Mouse (Mus musculus) neural tube, embryonic 11.5 days (tissue): ENCODE data around the gene Fndc5. TPM values are rescaled to one million over a fixed set of nuclear protein-coding genes. Genes with fewer than 3 reads are reported as not detected.
A peak's percentile ranks its signal among the peaks of the same experiment; 100 is the strongest.

ENCODE experiments used
- ATAC-seq: fragments of 200-750 bp; cut with Nextera tagmentation; 2 replicates; pipeline ENCODE4 v1.8.0; 2017; ENCODE audit warnings: moderate number of reproducible peaks, mild to moderate bottlenecking, moderate TSS enrichment, moderate library complexity; ENCODE audit not compliant: insufficient read depth, low FRiP score, low TSS enrichment
- DNase-seq: peaks from one replicate; pipeline ENCODE4 v3.0.0-alpha.2; 2015; ENCODE audit warnings: low spot score
- H3K27ac ChIP-seq: fragments of 300-500 bp; sonication (generic); 2 replicates; pipeline ENCODE4 v1.5.1; 2014; ENCODE audit warnings: low read depth, mild to moderate bottlenecking, low read length
- H3K27me3 ChIP-seq: fragments of 300-500 bp; sonication (generic); 2 replicates; pipeline ENCODE4 v1.6.1; 2014; ENCODE audit warnings: mild to moderate bottlenecking, low read length, mixed read lengths; ENCODE audit not compliant: control insufficient read depth, insufficient read depth
- H3K36me3 ChIP-seq: fragments of 300-500 bp; sonication (generic); 2 replicates; pipeline ENCODE4 v1.6.1; 2014; ENCODE audit warnings: mild to moderate bottlenecking, low read length, moderate library complexity, mixed read lengths; ENCODE audit not compliant: control insufficient read depth, insufficient read depth
- H3K4me1 ChIP-seq: fragments of 300-500 bp; sonication (generic); 2 replicates; pipeline ENCODE4 v1.6.1; 2014; ENCODE audit warnings: low read length, mixed read lengths; ENCODE audit not compliant: control insufficient read depth, insufficient read depth
- H3K4me2 ChIP-seq: fragments of 300-500 bp; sonication (generic); 2 replicates; pipeline ENCODE4 v1.6.1; 2014; ENCODE audit warnings: low read depth, mild to moderate bottlenecking, moderate library complexity
- H3K4me3 ChIP-seq: fragments of 300-500 bp; sonication (generic); 2 replicates; pipeline ENCODE4 v1.5.1; 2014; ENCODE audit warnings: low read depth, low read length
- H3K9ac ChIP-seq: fragments of 300-500 bp; sonication (generic); 2 replicates; pipeline ENCODE4 v1.6.1; 2014; ENCODE audit warnings: mild to moderate bottlenecking, low read length
- H3K9me3 ChIP-seq: fragments of 300-500 bp; sonication (generic); 2 replicates; pipeline ENCODE4 v1.6.1; 2016; ENCODE audit warnings: low read length; ENCODE audit not compliant: control insufficient read depth
- WGBS: fragments of 180-500 bp; shearing (Covaris S2); extraction: QIAGEN DNeasy Blood & Tissue Kit; methylation state at CpG from one replicate; pipeline ENCODE4 v1.1.7; 2014; 5-methylcytosine and 5-hydroxymethylcytosine counted together
- polyA plus RNA-seq: library from polyadenylated mRNA; unstranded; fragments of >200 nt; fragmentation: Nextera tagmentation; extraction: Ambion mirVana; gene quantifications from 2 replicates; pipeline ENCODE4 v1.2.1, GENCODE M21; 2014

Fndc5 gene
- polyA plus RNA-seq, 1 experiment from 2014 or later: 26.2 TPM

DNA sequence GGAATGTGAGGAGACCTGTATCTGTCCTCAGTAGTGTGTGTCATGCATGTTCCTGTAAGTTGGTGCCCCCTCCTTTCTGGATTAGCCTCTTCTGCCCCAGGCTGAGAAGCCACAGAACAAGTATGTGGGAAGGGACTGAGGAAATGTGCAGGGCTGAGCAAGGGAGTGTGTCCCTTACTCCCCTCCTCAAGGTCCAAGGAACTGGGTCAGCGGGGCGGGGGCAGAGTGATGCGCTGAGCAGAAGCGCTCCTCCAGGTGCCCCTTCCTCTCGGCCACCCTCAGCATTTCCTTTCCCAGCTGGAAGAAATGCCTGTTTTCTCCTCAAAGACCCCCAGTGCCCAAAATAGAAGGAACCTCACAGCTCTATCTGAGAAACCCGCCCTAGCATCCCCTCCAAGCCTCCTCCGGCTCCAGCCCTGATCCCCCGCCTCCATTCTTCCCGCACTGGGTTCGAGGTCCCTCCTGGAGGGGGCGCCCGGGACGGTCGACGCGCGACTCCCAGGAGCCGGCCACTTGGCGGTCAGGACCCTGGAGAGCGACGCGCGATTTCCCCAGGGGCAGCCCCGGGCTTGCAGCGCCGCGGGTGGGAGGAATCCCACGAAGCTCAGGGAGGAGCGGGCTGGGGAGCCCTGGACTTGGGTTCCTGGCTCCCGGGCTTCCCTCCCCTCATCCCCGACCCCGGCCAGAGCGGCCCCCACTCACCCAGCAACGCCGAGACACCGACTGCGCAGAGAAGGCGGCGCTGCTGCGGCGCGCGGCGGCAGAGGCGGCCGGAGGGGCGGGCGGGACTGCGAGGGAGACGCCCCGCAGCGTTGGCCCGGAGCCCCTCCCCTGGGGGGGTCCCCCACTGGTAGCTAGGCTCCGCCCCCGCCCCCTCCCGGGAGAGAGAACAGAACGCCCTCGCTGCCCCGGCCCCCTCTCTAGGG is 16.0 kb upstream of the Fndc5 start:
- peak; percentile 51; the same call in 1 of the 2 replicates for ATAC-seq
- WGBS: under 1% methylated on average over 37 of the region's 59 CpGs
- no peak overlapping the region for H3K27ac ChIP-seq
- peak overlapping the region; percentile 87 for H3K4me2 ChIP-seq
- peak overlapping the region; percentile 42 for H3K4me3 ChIP-seq
- H3K9me3 ChIP-seq: no peaks in the 10 kb centered on the region
- DNase-seq: peak; percentile 78
- peaks cover 15% of the 10 kb centered on the region for H3K4me1 ChIP-seq
- peaks cover 34% of the 10 kb centered on the region for H3K27me3 ChIP-seq
- H3K36me3 ChIP-seq: no peaks in the 10 kb centered on the region
- peak overlapping the region; percentile 53 for H3K9ac ChIP-seq

DNA sequence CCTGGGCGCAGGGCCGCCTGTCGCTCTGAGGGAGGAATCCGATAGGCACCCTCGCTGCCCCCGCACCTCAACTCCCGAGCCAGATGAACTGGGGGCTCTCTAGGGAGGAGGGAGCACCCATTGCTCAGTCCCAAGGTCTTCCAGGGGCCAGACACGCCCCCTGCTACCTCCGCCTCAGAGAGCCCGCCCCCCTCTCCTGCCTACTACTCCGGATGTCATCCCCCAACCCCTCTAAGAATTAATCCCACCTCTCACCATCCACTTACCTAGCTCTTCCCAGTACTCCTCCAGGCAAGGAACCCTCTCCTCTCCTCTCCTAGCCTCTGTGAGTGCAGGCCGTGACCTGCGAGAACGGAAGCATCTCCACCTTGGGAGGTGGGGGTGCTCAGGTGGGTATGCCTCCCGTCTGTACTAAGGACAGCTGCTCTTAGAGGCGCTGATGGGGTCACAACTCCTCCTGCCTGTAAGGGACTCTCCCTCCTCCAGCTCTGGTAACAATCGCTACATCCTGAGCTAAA is 15.2 kb upstream of the Fndc5 start, which contains the start of gene Hpca:
Gene Hpca, minus strand, starts transcription at position 468 of the 518 bp plus-strand sequence.
- 2% methylated on average over 16 of the region's 17 CpGs for WGBS
- H3K27me3 ChIP-seq: peaks cover 34% of the 10 kb centered on the region
- peaks cover 17% of the 10 kb centered on the region for H3K4me1 ChIP-seq
- no peaks in the 10 kb centered on the region for H3K9me3 ChIP-seq
- H3K9ac ChIP-seq: peak within 1 kb of the TSS; percentile 53
- no peaks in the 10 kb centered on the region for H3K36me3 ChIP-seq
- no peak within 1 kb of the TSS for H3K27ac ChIP-seq
- peak within 1 kb of the TSS; percentile 42 for H3K4me3 ChIP-seq
- ATAC-seq (peak; percentile 15; the same call in 1 of the 2 replicates), DNase-seq (no peak)
- peak within 1 kb of the TSS; percentile 87 for H3K4me2 ChIP-seq

DNA sequence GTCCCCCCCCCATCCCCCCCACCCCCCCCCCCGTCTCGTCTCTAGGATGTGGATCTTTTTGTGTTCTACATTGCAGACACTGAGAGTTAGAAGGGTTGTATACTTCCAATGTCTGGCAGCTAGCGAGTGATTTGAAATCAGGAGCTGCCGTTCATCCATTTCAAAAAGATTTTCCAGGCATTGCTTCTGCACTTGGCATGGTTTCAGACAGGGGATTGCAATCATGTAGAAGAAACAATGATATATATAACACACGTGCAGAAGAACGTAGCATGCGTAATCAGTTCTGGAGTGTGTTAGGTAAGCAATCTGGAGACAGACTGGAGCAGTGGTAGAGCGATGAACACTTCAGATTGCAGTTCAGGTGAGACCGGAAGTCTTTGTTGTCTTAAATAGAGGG is 14.7 kb upstream of the Fndc5 start:
- H3K4me2 ChIP-seq: no peak overlapping the region
- H3K9me3 ChIP-seq: no peaks in the 10 kb centered on the region
- ATAC-seq (no peak), DNase-seq (no peak)
- no peak overlapping the region for H3K9ac ChIP-seq
- peaks cover 17% of the 10 kb centered on the region for H3K4me1 ChIP-seq
- no peak overlapping the region for H3K27ac ChIP-seq
- peaks cover 34% of the 10 kb centered on the region for H3K27me3 ChIP-seq
- 47% methylated on average over 9 of the region's 9 CpGs for WGBS
- no peaks in the 10 kb centered on the region for H3K36me3 ChIP-seq
- H3K4me3 ChIP-seq: no peak overlapping the region

DNA sequence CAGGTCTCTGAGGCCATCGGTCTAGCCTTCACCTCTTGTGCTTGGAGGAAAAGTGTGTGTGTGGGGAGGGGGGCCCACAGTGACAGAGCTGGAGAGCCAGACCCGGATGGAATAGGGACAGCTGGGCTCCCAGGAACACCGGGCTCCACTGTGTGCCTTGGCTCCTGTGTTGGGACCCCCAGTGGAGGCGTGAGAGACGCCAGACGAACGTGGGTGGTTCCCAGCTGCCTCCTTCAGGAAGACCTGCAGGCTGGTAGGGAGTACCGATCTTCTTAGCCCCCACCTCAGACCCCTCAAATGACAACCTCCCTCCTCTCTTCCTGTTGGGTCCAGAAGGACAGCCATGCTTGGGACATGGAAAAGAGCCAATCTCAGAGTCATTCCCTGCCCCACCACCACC is 14.1 kb upstream of the Fndc5 start:
- Histone ChIP-seq H3K9me3 (no peaks in the 10 kb centered on the region), H3K4me3 (no peak overlapping the region), H3K36me3 (no peaks in the 10 kb centered on the region), H3K9ac (no peak overlapping the region), H3K27me3 (peaks cover 34% of the 10 kb centered on the region), H3K4me2 (no peak overlapping the region), H3K27ac (no peak overlapping the region), H3K4me1 (peaks cover 17% of the 10 kb centered on the region)
- 41% methylated on average over 8 of the region's 8 CpGs for WGBS
- no peak for ATAC-seq
- DNase-seq: no peak

DNA sequence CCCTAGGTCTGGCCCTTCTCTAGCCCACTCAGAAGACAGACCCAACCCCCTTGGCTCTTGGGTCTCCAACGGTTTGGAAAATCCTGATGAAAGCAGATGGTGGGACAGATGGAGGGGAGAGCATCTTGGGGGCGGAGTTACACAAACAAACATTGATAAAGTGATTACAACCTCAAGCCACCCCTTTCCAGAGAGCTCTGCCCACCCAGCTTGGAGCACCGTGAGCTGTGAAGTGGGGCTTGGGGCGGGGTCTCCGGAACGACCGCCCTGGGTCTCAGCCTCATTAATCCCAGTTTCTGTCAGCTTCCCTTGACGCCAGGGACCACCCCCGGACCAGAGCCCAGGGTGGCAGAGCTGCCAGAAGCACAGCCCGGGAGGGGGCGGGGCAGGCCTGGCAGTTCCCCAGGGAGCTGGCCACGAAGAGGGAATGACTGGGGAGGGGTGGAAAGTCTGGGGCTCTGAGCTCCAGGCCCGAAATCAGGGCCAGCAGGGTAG is 12.1 kb upstream of the Fndc5 start:
- H3K4me3 ChIP-seq: no peak overlapping the region
- peak; percentile 67 for DNase-seq
- no peak overlapping the region for H3K27ac ChIP-seq
- H3K27me3 ChIP-seq: peaks cover 27% of the 10 kb centered on the region
- H3K36me3 ChIP-seq: no peaks in the 10 kb centered on the region
- 6% methylated on average over 13 of the region's 13 CpGs for WGBS
- H3K9ac ChIP-seq: no peak overlapping the region
- 0 out of 2 replicates have a peak overlapping the region, but pooled peaks have one; percentile 5 for H3K4me2 ChIP-seq
- no peaks in the 10 kb centered on the region for H3K9me3 ChIP-seq
- 0 out of 2 replicates have a peak, but pooled peaks have one; percentile 17 for ATAC-seq
- H3K4me1 ChIP-seq: peaks cover 22% of the 10 kb centered on the region

- no peaks in the 10 kb centered on the region for H3K9me3 ChIP-seq
- H3K36me3 ChIP-seq: no peaks in the 10 kb centered on the region
- H3K4me2 ChIP-seq: peak overlapping the region; percentile 31
- no peak overlapping the region for H3K9ac ChIP-seq
- peaks cover 16% of the 10 kb centered on the region for H3K27me3 ChIP-seq
- ATAC-seq (no peak), DNase-seq (peak; percentile 49)
- peaks cover 27% of the 10 kb centered on the region for H3K4me1 ChIP-seq
- no peak overlapping the region for H3K4me3 ChIP-seq
- WGBS: 24% methylated on average over 19 of the region's 19 CpGs
- no peak overlapping the region for H3K27ac ChIP-seq
These were observed 10.9 kb upstream of the Fndc5 start for GRCm38 (mm10) chr4:129125736-129126451.

DNA sequence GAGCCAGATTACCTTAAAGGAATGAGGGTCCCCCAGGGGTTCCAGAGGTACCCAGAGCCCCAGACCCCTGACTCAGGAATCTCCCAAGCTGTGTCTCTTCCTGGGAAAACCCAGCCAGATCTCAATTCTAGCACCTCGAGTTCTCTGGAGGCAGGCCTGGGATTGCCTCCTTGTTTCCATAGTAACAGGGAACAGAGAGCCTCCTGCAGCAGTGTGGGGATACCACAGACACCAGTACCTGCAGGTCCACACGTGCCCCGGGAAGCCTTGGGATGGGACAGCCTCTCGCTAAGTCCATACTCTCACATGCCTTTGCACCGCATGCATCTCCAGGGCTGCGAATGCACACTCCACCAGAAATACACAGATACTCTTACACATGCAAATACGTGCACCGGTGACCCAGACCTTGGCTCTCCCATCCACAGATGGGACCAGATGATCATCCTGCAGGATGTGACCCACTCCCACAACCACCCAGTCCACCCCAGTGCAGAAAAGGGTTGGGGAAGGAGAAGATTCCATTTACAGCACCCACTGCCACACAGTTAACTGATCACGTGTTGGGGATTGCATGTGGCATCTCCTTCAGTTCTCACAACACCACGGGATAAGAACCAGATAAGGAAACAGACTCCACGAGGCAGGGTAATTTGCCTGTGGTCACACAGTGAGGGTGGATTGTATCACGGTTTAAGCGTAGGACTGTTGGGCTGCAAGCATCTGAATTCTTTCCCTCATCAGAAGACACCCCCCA is 8.0 kb upstream of the Fndc5 start:
- H3K4me1 ChIP-seq: peaks cover 21% of the 10 kb centered on the region
- H3K36me3 ChIP-seq: no peaks in the 10 kb centered on the region
- no peak for DNase-seq
- no peak for ATAC-seq
- no peak overlapping the region for H3K9ac ChIP-seq
- WGBS: 67% methylated on average over 13 of the region's 13 CpGs
- H3K27ac ChIP-seq: no peak overlapping the region
- no peaks in the 10 kb centered on the region for H3K9me3 ChIP-seq
- H3K4me2 ChIP-seq: no peak overlapping the region
- no peak overlapping the region for H3K4me3 ChIP-seq
- no peaks in the 10 kb centered on the region for H3K27me3 ChIP-seq

DNA sequence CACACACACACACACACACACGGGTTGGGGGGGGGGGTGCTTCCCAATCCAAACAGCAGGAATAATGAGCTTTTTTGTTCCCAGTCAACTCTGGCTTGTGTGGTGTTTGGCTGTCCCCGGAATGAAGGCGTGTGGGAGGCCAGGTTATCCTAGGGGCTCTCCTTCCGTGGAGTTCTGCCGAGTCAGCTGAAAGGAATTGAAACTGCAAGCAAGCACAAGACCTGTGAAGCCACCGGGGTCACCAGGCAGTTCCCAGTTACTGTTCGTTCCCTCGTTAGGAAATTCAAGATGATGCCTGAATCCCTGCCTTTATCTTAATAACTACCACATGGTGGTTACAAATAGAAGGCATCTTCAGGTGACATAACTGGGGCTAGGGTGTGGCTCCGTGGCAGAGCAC is 7.4 kb upstream of the Fndc5 start:
- no peak overlapping the region for H3K4me3 ChIP-seq
- ATAC-seq: no peak
- WGBS: 63% methylated on average over 8 of the region's 9 CpGs
- H3K27me3 ChIP-seq: no peaks in the 10 kb centered on the region
- H3K9ac ChIP-seq: no peak overlapping the region
- no peaks in the 10 kb centered on the region for H3K36me3 ChIP-seq
- H3K4me2 ChIP-seq: no peak overlapping the region
- H3K27ac ChIP-seq: no peak overlapping the region
- no peaks in the 10 kb centered on the region for H3K9me3 ChIP-seq
- peaks cover 21% of the 10 kb centered on the region for H3K4me1 ChIP-seq
- DNase-seq: no peak
